Mouse (Mus musculus) liver, embryonic 18 days (tissue): Measurements from ENCODE around the gene Umod. TPM values are rescaled to one million over a fixed set of nuclear protein-coding genes. Genes with fewer than 3 reads are reported as not detected.

Source experiments
- polyA plus RNA-seq: library from polyadenylated mRNA; depleted of rRNA; stranded (reverse); fragments of >200 nt; gene quantifications from 2 replicates; pipeline ENCODE4 v1.2.3, GENCODE M21; 2012; rRNA removed

Gene Umod
- 0.01 TPM in 1 of 2 replicates, not detected in the other for polyA plus RNA-seq

GRCm38 (mm10) chr7:119479256-119479655, at the start of gene Umod:
TSS of gene Umod (minus strand) at chr7:119479282.

DNA sequence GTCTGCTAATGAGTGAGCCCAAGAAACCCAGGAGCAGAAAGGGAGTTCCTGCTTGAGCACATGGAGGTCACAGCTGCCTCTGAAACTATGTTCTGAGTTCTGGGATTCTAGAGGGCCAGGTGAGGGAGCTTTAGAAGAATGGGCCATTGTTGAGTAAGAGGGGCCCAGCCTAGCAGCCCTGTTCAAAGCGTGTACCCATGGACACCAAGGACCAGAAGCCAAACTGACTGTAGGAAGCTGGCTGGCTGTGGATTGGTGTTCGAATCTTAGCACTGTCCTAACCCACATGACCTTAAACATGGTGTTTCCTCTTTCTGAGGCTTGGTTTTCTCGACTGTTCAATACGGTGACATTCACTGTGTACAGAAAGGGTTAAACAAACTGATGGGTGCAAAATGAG, 44.3 kb upstream of the Umod start, which contains the start of gene Pdilt:
Gene Pdilt, minus strand, starts transcription at position 101 of the 400 bp plus-strand sequence.

GRCm38 (mm10) chr7:119519163-119519562, 40.1 kb upstream of the Umod start, which contains the start of gene Acsm5:
TSS of gene Acsm5 (plus strand) at chr7:119519463.

DNA sequence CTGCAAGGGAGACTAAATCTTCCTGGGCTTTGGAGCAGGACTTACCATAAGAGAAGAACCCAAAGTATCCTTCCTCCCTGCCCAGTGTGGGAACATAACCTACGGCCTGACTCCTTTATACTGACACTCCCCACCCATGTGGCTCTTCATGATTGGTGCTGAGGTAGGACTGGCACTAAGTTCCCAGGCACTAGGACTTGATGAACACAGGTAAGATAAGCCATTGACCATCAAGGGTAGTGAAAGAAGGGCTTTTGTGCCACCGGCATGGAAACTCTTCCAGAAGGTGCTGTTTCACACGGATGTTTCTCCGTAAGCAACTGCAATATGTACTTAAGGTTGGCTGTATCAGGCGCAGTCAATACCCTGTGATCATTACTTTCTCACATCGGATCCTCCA, 19.9 kb downstream of the Umod start, which contains the start of gene Gp2:
Gene Gp2, minus strand, starts transcription at position 101 of the 400 bp plus-strand sequence.

Other genes with a start within 250 kb of the Umod start
- gene Gp2, start 20.0 kb downstream of the Umod start, polyA plus RNA-seq: 0.01 TPM in 1 of 2 replicates, not detected in the other
- gene Acsm5, start 40.2 kb upstream of the Umod start, polyA plus RNA-seq: 0.65 and 0.96 TPM in 2 replicates
- 0.08 and 0.17 TPM in 2 replicates for gene Pdilt, start 44.2 kb upstream of the Umod start, polyA plus RNA-seq
- 0.02 TPM in 1 of 2 replicates, not detected in the other for gene Acsm2, start 75.1 kb upstream of the Umod start, polyA plus RNA-seq
- 87.3 and 97.2 TPM in 2 replicates for gene Acsm1, start 127.7 kb upstream of the Umod start, polyA plus RNA-seq
- not detected in 2 replicates for gene Acsm4, start 210.7 kb upstream of the Umod start, polyA plus RNA-seq
- 10.8 and 11.2 TPM in 2 replicates for gene Thumpd1, start 241.5 kb upstream of the Umod start, polyA plus RNA-seq